Mouse (Mus musculus) liver, embryonic 14.5 days (tissue): ENCODE data around the gene Stk16.

Experiments
- CTCF ChIP-seq: IDR thresholded peaks from 2 replicates; pipeline ENCODE4 v1.5.1; 2016; ENCODE audit warnings: antibody characterized with exemption, low read depth, control low read depth
- EP300 ChIP-seq: IDR thresholded peaks from 2 replicates; pipeline ENCODE4 v1.6.1; 2016; ENCODE audit warnings: antibody characterized with exemption, low read depth

DNA sequence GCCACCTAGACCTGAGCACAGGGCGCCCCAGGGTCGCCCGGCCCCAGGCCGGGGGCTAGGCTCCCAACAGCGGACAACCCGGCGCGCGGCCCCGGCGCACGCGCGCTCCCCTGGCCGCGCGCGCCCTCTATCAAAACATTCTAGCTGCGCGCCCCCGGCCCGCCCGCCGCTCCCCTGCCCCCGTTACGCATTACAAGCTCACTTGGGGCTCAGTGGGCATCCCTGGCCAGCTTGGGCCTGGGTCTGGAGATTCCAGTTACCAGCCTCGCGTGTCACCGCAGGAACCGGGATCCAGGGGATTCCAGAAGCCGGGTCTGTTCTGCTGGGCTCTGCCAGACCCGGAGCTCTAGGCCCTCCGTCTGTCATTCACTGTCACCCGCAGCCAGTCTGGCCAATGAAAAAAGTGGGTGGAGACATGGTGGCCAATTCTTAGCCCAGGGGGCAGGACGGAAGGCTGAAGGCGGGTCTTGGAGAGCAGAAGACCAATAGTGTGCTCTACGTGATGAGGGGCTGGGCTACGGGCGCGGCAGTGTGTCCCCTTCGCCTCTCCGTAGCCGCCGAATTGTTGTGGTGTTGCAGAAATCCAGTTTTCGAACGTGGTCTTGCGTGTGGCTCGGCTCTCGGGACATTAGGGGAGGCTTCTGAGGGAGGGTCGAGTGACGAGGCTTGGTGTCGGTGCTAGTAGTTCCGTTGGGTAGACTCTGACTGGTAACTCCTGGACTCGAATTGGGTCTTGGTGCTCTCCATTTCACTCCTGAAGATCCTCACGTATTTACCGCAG is 18.8 kb upstream of the Stk16 start, which contains the start of the genes Ankzf1 and Atg9a:
- TF ChIP-seq CTCF (peak; percentile 15; the same call in 1 of the 2 replicates), EP300 (no peak)
